Mouse (Mus musculus): ENCODE data around the gene Ankrd33.

DNA sequence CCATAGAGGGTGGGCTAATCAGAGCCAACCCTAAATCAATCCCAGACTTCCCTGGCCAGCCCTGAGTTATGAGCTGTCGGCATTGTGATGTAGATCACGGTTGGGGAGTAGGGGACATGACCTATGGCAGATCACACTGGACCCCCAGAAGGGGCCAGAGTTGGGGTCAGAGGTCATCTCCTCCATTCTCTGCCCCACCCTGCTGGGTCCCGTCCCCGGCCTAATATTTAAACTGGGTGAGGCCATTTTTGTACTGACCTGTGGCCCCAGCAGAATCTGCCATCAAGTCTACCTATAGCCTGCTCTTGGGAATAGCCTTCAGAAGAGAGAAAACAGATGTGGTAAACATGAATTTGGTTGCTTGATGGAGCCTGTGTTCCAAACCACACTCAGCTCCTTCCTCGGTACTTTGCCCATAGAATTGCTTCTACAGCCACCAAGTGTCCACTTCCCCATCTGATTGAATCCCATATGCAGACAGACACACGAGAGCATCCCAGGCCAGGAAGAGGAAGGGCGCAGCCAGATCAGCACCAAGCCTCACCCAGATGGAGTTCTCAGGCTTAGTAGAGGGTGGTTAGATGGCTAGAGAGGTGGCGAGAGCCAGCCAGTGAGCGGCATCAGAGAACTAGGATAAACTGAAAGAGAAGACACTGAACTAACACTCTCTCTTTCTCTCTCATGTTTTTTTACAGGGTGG lies 11.8 kb upstream of the Ankrd33 start:
- TF ChIP-seq CTCF (conservative IDR thresholded peaks at IDR 0.05; ENCODE audit: insufficient read depth, insufficient read length, low read depth, low read length) (no peak), POLR2A (IDR thresholded peaks at IDR 0.05; ENCODE audit: low read depth, low read length) (no peak)
